Mouse (Mus musculus): ENCODE results near the gene Sostdc1. TPM values are rescaled to one million over a fixed set of nuclear protein-coding genes. Genes with fewer than 3 reads are reported as not detected.
A peak's percentile ranks its signal among the peaks of the same experiment; 100 is the strongest.

The Sostdc1 gene
- total RNA-seq (2021), result 1 to 10 TPM; 2.9 to 5.0 TPM
- long read RNA-seq, transcript Sostdc1-201 (2 exons, 1,781 nt), result major isoform, 14 of 15 reads
- long read RNA-seq, partial matches to known transcripts, result 1 of 15 reads
- long read RNA-seq, other reads (novel, unspliced or antisense), result 0 of 15 reads

GRCm38 (mm10) chr12:36313916-36314315 is at the start of gene Sostdc1:
TSS of gene Sostdc1 (plus strand) at chr12:36314139.
- DNase-seq (ENCODE audit: low spot score in 2 of 2), result no peak

- DNase-seq (ENCODE audit: low spot score in 2 of 2), result no peak
These were observed 46.2 kb upstream of the Sostdc1 start for GRCm38 (mm10) chr12:36267670-36268246.

- no peak for DNase-seq (ENCODE audit: low spot score in 2 of 2)
These were observed 39.1 kb upstream of the Sostdc1 start for GRCm38 (mm10) chr12:36274823-36275222.

DNA sequence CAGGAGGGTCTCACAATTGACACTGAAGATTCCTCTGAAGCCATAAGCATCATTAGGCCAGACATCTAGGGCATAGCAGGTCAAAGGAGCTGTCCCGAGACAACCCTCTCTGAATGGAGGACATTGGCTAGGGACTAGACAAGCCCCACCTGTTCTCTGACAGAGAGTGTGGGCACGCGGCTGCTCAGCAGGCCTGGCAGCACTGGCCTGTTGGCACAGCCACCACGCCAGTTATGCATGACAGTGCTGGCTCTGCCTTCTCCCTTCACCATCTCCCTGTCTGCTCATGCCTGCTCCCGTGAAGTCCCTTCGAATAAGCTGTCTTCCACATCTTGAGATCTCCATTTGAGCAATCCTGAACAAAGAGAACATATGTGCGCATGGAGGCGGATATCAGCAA is 24.3 kb upstream of the Sostdc1 start:
- no peak for DNase-seq (ENCODE audit: low spot score in 2 of 2)

DNA sequence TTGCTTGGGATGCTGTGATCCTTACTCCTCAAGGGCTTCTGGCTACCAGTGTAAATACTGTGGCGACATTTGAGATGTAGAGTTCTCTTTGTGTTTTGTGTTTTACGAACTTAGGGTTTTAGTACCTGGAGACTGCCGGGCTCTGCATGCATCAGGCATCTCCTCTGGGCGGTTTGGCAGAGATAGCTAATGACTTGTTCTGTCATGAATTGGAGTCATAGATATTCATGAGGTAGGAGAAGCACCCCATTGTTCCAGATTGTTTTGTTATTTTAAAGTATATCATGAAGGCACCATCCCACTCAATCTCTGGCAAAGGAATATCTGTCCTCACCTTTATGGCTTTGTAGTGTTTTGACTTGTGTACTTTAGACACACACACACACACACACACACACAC is 23.5 kb upstream of the Sostdc1 start:
- no peak for DNase-seq (ENCODE audit: low spot score in 2 of 2)

DNA sequence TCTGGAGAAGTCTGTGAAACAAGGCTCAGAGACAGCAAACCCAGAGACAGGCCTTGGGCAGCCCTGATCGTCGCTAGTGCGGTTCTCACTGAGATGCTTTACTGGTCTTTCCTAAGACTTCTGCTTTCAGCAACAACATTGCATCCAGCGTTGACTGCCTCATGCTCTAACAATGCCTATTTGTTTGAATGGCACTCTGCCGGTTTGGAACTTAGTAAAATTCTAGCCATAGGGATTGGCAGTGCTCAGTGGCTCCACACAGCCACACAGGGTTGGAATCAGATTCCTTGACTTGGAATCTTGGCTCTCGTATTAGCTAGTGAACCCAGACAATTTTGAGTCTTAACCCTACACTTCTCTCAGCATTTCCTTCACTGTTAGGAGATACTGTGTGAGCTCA is 22.6 kb upstream of the Sostdc1 start:
- DNase-seq (ENCODE audit: low spot score in 2 of 2), result no peak

GRCm38 (mm10) chr12:36302326-36302725 is 11.6 kb upstream of the Sostdc1 start:
- peak; percentile 59 to 78 for DNase-seq (ENCODE audit: low spot score in 2 of 2)

- peak in 1 of 2 experiments; percentile 11 for DNase-seq (ENCODE audit: low spot score in 2 of 2)
These were observed 10.9 kb upstream of the Sostdc1 start for GRCm38 (mm10) chr12:36302905-36303642.

DNA sequence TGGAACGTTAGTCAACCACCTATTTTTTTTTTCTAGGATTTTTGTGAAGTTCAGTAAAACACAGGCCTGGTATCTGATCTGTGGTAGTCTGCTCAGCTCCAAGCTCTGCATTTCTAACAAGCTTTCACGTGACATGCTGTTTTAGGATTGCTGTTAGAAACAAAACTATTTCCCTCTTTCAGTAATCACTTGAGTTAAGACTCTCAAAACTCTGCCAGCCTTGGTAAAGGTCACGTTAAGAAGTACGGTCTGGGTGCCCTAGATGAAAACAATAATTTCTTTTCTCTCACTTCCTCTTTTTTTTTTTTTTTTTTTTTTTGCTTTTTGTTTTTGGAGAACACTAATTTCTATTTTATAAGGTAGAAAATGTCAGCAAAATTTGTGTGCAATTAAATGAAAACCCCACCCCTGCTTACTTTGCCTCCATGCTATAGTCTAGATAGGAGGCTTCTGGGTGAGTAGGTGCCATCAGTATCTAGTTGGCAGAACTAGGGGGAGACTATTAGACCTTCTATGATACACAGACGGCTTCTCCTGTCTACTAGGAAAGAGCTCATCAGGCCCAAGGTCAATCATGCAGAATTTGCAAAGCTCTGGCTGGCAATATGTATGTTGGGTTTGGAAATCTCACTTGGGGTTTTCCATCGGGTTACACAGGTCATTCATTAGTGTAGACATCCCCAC is 5.1 kb upstream of the Sostdc1 start:
- no peak for DNase-seq (ENCODE audit: low spot score in 2 of 2)

DNA sequence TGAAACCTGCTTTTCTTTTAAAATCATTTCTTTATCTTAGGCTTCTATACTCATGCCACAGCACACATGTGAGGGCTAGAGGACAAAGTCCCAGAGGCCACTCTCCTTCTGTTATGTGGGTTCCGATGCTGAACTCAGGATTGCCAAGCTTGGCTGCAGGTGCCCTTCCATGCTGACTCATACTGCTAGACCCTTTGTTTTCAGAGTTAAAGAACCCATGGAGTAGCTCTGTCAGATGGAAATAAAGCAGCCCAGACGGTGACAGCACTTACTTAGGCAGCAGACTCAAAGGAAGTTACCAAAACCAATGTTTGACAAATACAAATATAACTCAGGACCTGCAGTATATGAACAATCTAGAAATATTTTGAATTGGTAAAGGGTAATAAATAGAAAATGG is 924 bp upstream of the Sostdc1 start:
- no peak for DNase-seq (ENCODE audit: low spot score in 2 of 2)

DNA sequence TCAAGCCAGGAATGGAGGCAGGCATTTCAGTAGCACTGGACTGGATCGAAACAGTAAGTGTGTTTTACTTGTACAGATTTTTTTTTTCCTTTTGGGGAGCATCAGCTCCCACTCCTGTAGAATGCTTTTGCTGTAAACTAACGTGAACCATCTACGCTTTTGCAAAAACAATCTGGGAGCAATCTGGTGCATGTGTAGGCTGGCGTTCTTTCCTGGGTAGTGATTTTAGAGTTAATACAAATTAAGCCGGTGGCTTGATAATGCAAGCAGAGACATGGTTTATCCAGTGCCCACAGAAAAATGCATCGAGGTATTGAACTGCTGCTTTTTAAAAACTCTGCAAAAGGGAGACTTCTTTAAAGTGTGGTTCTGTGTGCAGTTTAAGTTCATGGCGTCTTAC is 507 bp downstream of the Sostdc1 start:
- peak in 1 of 2 experiments; percentile 60 for DNase-seq (ENCODE audit: low spot score in 2 of 2)

DNA sequence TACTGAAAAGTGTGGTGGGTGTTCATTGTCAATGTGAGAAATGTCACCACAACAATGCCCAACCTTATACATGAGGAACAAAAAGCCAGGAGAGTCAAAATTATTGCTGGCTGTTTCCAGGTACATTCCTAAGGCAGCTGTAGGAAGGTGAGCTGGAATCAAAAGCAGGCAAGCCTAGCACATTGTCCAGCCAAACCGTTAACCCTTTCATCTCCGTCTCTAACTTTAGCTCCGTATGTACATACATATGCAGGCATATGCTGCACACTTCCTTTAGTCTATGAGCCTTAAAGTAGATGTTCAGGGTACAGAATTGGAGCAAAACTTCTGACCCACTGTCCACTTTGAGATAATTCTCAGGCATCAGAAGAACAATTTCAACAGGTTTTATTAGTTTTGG is 1.6 kb downstream of the Sostdc1 start:
- no peak for DNase-seq (ENCODE audit: low spot score in 2 of 2)

DNA sequence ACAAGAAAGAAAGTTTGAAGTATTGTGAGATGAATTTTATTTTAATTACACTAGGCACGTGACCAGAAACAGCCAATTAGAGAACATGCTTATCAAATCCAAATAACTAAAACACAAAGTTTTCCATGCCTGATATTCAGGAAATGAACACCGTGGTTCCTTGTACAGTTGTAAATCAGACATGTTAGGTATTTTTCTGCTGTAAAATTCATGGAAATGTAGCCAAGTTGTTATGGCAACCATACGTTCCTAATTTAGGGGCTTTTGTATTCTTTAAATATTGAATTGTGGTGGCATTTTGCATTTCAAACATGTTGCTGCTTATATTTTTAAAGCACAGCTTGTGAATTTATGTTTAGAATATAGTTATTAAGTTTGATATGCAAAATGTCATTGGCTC is 2.1 kb downstream of the Sostdc1 start:
- DNase-seq (ENCODE audit: low spot score in 2 of 2), result no peak

DNA sequence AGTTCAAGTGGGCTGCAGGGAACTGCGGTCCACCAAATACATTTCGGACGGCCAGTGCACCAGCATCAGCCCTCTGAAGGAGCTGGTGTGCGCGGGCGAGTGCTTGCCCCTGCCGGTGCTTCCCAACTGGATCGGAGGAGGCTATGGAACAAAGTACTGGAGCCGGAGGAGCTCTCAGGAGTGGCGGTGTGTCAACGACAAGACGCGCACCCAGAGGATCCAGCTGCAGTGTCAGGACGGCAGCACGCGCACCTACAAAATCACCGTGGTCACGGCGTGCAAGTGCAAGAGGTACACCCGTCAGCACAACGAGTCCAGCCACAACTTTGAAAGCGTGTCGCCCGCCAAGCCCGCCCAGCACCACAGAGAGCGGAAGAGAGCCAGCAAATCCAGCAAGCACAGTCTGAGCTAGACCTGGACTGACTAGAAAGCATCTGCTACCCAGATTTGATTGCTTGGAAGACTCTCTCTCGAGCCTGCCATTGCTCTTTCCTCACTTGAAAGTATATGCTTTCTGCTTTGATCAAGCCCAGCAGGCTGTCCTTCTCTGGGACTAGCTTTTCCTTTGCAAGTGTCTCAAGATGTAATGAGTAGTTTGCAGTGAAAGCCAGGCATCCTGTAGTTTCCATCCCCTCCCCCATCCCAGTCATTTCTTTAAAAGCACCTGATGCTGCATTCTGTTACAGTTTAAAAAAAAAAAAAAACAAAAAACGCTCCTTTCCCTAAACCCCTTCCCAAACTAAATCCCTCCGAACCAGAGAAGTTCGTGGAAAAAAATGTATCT is 3.3 kb downstream of the Sostdc1 start:
- DNase-seq (ENCODE audit: low spot score in 2 of 2), result peak in 1 of 2 experiments; percentile 41

GRCm38 (mm10) chr12:36317820-36318135 is 3.8 kb downstream of the Sostdc1 start:
- DNase-seq (ENCODE audit: low spot score in 2 of 2), result no peak

DNA sequence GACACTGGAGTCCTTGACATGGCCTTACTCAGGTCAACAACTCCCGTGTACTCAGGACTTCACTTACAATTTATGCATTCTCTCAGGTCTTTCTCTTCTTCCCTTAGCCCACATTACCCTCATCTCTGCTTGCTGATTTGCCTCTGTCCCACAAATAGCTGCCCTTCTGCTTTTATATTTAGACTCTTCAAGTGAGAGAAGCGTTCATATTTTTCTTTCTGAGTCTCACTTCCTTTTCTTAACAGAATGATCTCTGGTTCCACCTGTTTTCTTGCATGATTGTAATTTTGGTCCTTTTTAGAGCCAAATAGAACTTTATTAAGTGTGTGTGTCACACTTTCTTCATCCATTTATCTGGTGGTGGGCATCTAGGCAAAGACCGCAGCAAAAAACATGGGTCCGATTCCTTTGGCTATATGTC is 12.2 kb downstream of the Sostdc1 start:
- no peak for DNase-seq (ENCODE audit: low spot score in 2 of 2)

DNA sequence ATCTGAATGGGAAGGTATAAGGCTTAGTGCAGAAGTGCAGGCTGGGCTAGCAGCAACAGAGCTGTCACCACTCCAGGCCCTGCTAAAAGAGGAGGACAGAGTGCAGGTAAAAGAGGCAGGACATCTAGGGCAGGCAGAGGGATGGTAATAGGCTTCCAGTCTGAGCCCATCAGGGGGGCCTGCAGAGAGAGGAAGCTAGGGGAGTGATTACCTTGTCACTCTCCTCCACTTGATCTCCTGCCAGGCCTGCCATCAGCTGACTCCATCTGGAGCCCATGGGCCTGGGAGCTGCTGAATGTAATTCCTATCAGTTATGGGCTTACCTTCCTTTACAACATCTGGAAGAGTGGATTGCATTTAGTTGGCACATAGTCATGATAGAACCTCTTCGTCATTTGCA is 18.7 kb downstream of the Sostdc1 start:
- DNase-seq (ENCODE audit: low spot score in 2 of 2), result no peak

- DNase-seq (ENCODE audit: low spot score in 2 of 2), result peak in 1 of 2 experiments; percentile 12
These were observed 19.9 kb downstream of the Sostdc1 start for GRCm38 (mm10) chr12:36333837-36334281.

DNA sequence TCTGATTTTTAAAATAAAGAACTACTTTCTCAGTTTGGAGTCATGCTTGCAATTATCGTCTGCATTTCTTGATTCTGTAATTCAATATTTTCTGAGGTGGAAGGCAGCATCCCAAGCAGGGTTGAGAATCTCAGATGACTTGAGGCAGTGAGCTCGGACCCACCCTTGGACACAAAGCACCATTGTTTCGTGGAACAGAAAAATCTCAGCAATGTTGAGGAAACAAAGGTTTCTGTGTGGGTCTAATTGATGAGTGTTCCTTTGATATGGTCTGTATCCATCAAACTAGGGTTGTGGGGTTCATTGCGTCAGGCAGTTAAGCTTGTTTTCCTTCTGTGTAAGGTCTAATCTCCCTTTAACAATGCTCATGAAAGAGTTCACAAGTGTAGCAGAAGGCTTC is 30.2 kb downstream of the Sostdc1 start:
- DNase-seq (ENCODE audit: low spot score in 2 of 2), result no peak

DNA sequence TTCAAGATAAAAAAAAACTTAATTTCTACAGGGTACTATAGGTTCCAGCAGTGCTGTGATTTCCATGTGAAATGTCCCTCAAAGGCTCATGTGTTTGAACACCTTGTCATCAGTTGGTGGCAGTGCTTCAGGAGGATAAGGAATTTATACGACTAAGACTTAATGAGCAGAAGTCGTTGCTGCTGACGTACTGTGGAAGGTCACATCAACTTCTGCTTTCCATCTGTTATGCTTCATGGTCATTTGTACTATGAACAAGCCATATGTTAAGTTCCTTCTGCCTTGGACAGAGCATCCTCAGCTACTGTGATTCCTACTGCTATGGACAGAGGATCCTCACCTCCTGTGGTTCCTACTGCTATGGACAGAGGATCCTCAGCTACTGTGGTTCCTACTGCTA is 46.1 kb downstream of the Sostdc1 start:
- DNase-seq (ENCODE audit: low spot score in 2 of 2), result no peak

DNA sequence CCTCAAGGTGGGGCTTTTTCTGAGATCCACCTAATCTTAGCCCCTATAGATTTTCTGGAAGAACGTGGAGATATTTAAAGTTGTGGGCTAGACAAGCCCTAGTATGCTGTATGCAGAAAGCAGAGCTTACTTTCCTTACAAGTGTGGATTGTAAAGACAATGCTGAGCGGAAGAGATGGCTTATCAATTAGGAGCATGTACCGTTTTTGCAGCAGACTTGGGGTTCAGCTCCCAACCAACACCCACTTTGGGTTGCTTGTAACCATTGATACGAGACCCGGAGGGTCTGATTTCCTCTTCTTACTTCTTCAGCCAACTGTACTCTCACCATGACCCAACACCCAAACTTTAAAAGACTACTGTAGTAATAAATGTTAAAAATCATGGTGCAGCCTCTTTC is 46.8 kb downstream of the Sostdc1 start:
- no peak for DNase-seq (ENCODE audit: low spot score in 2 of 2)

All from layer of hippocampus, adult 18-20 months (tissue).